Mouse (Mus musculus): ENCODE measurements around the gene Plcd3.

DNA sequence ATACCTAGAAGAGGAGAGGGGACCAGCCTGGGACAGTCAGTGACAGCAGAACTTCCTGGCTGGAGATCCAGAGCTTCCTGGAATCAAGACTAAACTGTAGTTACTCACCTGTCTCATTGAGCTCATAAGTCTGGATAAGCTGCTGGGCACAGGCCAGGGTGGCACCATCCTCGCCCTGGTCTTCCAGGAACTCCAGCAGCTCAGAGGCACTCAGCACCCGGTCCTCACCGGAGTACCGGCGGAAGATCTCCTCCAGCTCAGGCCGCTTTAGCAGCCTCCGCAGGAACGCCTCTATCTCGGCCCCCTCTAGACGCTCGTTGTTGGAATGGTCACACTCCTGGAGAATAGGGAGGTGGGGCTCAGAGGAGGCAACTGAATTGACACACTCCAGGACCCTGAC lies 23.3 kb downstream of the Plcd3 start:
- no peak for TF ChIP-seq CTCF (IDR thresholded peaks at IDR 0.05)
- no peak for TF ChIP-seq EP300 (IDR thresholded peaks at IDR 0.05)
